Mouse (Mus musculus): ENCODE data around the gene Alyref.
A peak's percentile ranks its signal among the peaks of the same experiment; 100 is the strongest.
"Not testable (repeated sequence)": the region's sequence is repeated elsewhere in the genome, so short reads cannot be mapped to it uniquely, and the experiment has no call there.

Gene Alyref

DNA sequence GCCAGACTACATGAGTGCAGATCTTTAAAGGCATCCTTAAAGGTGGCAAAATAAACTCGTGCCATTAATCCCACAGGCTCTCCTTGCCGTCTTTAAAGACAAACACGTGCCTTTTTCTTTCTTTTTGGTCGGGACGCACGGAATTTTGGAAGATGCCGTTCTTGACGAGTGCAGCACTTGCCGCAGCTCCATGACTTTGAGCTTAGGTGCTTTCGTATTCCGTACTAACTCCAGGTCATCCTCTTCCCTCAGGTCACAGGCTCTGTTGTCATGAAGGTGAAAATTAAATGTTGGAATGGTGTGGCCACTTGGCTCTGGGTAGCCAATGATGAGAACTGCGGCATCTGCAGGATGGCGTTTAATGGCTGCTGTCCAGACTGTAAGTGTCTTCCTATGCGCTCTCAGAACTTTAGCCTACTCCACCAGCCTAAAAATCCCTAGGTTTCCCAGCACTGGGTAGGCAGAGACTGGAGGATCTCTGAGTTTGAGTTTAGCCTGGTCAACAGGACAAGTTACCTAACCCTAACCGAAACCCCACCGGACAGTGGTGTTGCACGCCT is 905 bp upstream of the Alyref start:
- DNase-seq: no peak

DNA sequence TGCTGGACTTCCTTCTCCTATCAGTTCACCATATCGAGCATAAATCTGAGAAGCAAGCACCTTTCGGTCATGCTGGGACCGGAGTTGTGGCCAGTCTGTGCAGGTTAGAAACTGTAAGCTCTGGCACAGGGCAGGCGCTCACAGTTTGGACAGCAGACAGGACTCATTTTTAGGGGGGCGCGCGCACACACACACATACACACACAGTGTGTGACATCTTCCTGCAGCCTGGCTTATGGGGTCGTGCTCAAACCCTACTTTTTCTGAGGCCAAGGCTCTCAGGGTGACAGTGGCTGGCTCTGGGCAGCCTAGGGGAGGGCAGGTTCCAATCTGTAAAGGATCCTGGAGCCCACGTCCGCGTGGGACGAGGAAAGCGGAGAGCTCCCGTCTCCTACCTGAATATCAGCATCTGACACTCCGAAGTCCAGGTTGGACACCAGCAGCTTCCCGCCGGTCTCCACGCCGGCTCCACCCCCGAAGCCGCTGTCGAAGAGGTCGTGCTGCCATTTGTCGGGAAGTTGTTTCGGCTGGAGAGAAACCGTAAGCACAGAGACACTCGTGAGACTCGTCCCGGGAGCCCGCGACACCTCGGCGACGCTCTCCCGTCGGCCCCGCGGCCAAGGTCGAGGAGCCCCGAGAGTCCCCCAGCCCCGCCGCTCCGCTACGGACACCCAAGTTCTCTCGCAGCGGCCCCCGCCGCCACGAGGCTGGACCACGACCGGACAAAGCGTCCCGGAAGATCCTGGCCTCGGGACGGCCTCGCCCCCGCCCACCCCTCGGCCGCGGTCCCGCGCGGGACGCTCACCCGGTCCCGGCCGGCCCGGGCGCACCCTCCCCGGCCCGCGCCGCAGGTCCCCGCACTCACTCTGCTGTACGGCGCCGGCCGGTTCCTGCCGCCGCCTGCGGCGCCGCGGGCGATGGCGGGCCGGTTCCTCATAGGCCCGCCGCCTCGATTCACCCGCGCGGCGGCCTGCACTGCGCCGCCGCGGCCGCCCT is 627 bp downstream of the Alyref start:
- no peak for DNase-seq

DNA sequence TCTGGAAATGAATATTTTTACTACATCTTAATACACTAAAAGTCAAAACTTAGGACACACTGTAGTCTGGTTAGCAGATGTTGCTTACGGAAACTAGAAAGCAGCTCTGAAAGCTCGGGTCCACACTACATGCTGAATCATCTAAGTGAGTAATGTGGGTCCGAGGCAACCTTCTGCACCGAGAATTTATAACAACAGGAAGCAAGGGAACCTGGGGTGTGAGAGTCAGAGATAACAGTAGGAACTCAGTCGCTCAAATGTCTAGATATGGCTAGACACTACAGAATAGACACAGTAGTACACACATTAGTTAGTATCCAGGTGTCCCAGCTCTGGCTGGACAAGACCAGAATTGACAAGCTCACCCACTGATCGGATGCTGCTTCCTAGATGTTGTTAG is 9.6 kb downstream of the Alyref start:
- DNase-seq: no peak

DNA sequence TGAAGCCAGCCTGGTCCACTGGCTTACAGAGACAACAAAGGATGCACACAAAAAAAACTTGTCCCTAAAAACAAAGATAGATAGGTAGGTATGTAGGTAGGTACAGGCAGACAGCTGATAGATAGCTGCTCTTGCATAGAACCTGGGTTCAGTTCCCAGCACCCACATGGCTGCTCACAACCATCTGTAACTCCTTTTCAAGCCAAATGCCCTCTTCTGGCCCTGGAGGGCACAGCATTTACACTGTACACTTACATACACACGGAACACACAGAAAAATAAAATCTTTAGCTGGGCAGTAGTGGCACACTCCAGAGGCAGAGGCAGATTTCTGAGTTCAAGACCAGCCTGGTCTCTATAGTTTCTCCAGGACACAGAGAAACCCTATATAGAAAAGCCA is 14.2 kb downstream of the Alyref start:
- no peak for DNase-seq

DNA sequence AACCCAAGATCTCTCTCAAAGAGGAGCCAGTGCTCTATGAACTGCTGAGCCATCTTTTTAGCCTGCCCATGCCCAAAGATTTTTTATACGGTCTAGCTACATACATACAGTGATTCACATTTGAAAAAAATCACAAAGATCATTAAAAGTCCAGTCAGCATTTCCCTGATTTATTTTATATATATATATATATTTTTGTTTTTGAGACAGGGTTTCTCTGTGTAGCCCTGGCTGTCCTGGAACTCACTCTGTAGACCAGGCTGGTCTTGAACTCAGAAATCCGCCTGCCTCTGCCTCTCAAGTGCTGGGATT is 15.2 kb downstream of the Alyref start:
- not testable (repeated sequence) for DNase-seq

DNA sequence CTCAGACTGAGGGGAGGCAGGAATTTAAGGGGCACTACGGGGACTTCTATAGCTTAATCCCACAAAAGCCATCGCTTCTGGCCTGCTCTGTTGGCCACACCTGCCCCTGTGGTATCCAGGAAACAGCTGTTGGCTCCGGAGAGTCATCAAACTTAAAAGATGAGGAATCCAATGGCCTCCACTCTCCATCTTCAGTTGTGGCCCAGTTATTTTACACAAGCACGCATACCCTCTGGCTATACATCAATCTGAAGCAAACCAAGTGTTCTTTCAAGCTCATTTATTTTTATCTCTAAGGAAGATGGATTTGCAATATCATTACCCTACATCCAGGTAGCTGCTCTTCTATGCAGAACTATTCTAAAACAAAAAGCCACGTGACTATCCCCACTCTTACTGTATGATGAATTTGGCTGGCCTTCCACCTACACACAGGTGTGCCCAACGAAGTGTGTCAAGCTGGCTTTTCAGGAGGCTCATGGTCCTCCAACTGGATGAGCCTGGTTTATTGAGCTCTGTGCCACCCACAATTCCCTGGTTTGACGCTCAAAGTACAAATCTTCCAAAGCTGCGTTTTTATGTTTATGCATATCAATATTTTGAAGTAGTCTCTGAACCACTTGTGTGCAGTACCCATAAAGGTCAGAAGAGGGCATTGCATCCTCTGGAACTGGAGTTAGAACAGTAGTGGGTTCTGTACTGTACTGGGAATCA is 15.7 kb downstream of the Alyref start:
- peak in 1 of 2 experiments; percentile 34 for DNase-seq

DNA sequence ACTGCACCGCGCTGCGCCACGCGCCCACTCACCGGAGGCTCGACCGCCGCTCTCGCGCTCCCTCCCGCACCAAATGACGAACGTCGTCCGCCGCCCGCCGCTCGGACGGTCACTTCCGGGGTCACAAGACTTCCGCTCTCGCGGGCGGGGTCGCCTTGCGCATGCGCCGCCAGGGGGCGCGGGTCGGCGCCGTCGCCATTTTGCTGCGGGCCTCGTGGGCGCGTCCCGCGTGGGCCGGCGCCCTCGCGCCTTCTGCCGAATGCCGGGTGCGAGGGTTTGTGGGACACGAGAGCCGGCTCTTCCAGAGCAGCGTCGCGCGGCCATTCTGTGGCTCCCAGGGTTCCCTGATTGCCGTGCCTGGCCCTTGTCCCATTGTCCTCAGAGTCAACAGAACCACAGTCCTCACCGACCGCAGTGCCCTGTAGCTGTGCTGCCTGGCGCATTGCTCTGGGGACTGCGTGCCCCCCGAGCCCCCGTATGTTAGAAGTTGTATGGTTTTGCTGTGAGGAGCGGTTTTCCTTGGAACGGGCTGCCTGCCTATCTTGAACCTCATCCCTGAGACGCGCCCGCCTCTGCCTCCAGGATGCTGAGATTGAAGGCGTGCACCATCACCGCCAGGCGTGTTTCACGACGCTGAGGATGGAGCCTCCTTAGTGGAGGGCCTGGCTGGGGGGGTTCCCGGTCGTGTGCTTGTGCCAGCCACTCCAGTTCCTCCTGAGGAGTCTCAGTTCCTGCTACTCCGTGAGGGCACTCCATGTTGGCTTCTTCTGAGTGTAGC is 16.5 kb downstream of the Alyref start, which contains the start of gene Arhgdia:
Arhgdia (minus strand) TSS at position 135 of the 778 bp plus-strand sequence.
- DNase-seq: peak; percentile 72 to 80

DNA sequence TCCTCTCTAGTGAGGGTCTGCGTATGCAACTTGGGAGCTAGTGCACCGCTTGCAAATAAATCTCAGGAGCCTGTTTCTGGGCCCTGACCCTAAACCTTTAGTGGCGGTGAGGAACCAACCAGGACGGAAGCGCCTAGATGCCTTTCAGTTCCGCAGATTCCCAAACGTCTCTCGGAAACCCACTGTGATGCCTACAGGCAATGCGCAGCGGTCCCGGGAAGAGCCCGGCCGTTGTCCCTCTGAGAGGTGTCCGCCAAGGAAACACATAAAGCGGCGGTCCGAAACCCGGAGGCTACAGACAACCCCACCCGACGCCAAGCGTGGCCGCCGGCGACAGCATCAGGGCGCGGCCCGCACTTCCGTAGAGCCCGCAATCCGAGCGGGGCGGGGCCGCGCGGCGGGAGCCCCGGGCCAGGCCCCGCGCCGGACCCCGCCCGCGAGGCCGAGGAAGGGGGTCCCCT is 17.3 kb downstream of the Alyref start:
- DNase-seq: peak in 1 of 2 experiments; percentile 27

DNA sequence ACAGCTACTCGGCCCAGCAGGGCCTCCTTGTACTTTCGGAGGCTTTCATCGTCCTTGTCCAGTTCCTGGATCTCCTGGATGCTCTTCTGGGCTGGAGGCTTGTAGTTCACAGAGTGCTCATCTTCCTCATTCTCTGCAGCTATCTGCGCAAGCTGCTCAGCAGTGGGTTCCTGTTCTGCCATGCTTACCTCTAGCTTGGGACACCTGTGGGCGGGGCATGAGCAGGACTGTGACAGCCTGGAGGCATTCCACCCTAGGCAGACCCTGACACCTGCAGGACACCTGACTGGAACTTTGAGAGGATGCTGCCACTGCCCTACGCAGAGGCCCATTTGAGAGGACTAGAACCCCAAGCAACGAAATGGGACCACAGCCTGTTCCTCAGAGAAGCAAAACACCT is 18.0 kb downstream of the Alyref start:
- peak in 1 of 2 experiments; percentile 35 for DNase-seq

DNA sequence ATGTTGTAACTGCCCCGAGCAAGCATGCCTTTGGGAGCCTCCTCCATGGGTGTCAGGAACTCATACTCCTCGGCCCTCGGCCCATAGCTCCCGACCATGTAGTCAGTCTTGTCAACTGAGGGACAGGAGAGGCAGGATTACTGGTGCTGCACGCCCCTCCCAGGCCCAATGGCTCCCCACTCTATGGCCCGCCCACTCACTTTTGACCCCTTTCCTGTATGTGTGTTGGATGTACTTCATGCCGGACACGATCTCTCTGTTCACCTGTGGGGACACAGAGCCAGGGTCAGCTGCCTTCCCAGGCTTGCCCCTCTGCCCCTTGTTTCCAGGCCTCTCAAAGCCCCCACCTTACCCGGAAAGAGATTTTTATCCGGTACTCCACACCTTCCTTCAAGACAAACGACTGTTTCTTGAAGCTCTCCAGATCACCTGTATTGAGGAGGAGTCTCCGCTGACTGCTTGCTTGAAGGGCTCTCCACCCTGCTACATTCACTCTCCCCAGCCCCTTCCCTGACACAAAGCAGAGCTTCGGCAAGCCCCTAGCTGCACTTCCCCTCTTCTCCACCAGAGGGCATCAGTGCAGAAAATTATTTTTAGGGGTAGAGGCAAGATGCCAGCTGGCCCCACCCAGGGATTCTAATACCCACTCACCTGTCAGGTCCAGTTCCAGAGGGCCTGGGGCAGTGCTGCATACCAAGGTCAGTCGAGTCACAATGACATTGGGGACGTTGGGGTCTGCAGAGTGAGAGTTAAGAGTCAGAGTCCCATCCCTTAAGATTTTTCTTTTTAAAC is 18.7 kb downstream of the Alyref start:
- DNase-seq: peak; percentile 48 to 75

DNA sequence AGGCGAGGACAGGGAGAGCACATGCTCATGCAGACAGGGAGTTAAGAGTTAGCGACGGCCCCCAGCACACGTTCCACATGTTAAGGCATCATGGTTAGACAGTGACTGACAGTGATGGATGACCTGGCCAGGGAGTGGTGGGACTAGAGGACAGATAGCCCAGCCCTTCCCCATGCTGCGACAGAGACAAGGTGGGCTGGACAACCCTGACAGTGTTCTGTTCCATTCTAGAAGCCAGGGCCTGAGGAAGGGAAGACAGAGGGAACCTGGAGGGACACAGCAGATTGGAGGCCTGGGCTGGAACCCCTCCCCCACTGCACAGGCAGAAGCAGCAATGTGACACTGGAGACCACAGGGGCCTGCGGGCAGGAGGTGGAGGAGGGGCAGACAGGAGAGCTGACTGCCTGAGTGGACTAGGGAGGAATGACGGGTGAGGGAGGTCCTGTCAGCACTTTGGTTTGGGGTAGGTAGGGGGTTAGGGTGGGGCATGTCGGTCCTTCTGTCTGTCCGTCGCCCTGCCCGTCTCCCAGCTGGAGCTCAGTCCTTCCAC is 19.4 kb downstream of the Alyref start:
- DNase-seq: peak in 1 of 2 experiments; percentile 31

DNA sequence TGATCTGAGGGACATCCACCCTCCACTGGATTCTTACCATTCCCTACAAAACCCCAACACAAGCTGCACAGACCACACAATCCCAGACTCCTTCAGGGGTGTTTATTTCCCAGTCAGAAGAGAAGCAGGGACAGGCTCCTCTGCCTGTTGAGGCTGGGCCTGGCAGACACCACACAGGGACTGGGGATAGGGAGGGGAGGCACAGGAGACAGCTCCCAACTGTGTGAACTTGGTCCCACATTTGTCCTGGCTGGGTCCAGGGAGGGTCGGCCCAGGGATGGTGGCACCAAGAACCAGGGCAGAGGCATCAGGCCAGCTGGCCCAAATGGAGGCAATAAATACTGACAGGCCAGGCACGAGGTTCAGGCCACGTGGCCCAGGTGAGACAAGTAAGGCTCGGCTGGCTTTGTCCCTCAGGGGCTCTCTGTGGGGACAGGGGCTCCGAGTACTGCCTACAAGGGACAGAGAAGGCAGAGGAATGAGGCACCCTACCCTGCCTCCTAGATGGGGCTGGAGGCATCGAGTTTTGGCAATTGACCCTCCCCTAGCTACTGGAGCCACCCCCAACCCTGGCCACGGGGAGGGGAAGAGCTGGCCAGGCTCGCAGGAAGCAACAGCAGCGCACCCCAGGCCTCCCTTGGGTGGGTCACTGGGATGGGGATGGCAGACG is 20.0 kb downstream of the Alyref start:
- no peak for DNase-seq

DNA sequence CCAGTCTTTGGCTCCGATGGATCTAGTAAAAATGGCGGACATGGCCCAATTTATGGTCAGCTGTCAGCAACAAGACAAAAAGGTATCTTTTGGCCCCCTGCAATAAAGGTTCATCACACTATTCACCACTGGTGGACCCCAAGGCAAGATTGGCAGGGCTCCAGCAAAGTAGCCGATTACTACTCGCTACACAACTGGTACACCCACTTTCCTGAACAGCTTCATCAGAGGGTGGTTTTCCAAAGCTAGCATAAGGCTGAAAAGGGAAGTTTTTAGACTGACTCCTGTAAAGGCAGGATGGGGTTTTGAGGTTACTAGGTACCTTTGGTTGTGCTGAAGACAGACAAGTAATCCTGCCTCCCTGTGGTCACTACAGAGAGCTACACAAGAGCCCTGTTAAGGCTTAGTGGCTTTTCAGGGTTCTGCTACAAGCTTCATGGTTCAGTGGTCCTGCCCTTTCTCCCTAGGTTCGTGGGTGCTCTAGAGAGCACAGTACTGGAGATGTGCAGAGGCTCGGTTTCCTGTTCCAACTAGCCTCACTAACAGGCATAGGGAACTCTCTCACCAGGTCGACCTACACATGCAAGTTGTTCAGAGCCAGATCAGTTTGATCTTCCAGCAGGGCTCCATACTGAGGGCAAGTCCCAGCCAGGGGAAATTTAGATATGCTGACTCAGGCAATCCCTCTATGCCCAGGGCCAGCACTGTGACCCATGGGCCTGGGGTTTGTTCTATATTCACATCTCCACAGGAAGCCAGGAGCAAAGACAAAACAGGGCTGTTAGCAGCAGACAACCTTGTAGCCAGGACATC is 20.7 kb downstream of the Alyref start:
- no peak for DNase-seq

DNA sequence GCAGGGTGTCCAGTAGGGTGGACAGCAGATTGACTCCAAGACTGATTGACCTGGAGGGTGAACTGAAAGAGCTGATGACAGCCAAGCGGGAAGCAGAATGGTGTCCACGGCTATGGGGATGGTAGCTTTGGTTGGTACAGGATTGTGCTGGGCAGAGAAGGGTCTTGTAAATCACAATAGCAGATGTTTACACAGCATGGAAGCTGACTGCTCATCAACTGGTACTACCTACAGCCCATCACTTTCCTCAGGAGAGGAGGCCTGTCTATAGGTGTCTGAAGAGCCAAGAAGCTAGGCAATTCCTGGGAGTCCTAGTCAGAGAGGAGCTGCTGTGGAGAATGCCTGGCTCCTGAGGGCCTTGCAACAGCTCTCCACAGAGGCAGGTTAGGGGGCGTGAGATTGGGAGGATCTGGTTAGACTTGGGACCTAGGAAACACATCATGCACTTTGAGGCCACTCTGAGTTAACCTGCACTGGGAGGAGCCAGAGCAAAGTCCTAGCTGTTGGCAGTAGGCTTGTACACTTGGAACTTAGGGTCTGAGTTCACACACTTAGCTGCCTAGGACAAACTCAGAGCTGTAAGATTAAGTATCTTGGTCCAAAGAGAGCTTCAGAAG is 21.7 kb downstream of the Alyref start:
- no peak for DNase-seq

DNA sequence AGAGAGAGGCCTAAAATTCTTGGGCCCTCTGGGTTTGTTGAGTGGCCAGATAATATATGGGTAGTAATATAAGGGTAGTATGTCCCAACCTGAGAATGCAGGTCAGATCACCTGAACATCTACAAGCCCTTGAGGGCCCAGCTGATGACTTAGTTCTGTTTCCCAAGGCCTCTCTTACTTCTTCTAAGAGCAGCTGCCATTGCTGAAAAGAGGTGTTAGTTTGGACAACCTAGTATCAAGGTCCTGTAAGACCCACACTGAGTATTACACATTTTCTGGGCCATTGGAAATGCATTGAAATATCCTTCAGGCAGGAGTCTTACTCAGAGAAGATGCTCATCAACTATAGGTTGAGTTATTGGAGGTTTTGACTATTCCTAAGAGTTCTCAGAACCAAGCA is 22.2 kb downstream of the Alyref start:
- DNase-seq: no peak

DNA sequence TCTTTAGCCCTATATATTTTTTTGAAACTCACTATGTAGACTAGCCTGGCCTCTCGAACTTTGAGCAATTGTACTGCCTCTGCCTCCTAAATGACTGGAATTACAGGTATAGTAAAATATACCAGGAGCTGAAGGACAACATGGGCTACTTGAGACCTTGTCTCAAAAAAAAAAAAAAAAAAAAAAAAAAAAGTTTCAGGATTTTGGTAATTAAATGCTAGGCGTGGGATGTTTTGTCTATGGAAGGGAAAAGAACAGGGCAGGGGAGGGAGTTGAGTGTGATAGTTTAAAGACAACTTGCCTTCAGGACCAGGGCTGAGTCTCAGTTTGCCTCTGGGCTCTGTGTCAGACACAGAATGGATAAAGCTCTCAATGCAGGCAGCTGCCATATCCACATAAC is 23.1 kb downstream of the Alyref start:
- no peak for DNase-seq

DNA sequence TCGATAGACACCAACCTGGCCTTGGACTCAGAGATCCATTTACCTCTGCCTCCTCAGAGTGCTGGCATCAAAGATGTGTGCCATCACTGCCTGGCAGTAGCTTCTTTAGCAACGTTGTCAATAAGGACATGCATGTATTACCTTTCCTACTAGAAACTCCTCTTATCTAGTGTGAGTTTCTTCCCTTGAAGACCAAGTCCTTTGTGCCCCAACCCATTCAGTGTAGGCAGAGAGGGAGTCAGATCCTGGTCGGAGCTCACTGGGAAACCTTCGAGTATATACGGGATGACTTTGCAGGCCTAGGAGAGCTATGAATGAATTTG is 23.9 kb downstream of the Alyref start:
- no peak for DNase-seq

DNA sequence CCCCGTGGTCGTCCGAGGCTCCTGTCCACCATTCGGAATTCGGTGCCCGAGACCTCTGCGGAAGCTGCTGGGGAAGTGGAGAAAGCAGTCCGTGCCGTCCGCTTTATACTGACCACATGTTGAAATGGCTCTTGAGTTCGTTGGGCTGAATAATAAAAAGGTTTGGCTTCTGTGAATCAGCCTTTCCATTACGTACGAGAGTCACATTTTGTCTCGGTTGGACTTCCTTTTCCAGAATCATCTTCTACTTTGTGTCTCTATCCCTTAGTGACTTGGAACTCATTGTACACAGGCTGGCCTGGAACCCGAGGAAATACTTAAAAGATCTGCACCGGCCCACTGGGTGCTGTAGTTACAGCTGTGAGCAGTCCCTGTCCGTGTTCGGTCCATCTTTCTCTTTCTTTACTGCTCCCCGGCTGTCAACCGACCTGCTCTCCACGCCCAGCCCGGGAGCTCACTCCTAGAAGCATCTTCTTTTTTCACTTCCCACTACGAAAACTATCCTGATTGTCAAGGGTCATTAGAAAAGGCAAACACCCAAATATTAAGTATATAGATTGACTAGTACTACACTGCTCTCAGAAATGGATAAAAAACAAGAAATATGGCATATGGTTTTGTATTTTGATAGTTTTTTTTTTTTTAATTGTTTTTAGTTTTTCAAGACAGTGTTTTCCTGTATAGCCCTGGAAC is 24.4 kb downstream of the Alyref start:
- no peak for DNase-seq

All from thymus, adult 18-20 months (tissue).